Mouse (Mus musculus): Measurements from ENCODE around the gene Agbl1.

DNA sequence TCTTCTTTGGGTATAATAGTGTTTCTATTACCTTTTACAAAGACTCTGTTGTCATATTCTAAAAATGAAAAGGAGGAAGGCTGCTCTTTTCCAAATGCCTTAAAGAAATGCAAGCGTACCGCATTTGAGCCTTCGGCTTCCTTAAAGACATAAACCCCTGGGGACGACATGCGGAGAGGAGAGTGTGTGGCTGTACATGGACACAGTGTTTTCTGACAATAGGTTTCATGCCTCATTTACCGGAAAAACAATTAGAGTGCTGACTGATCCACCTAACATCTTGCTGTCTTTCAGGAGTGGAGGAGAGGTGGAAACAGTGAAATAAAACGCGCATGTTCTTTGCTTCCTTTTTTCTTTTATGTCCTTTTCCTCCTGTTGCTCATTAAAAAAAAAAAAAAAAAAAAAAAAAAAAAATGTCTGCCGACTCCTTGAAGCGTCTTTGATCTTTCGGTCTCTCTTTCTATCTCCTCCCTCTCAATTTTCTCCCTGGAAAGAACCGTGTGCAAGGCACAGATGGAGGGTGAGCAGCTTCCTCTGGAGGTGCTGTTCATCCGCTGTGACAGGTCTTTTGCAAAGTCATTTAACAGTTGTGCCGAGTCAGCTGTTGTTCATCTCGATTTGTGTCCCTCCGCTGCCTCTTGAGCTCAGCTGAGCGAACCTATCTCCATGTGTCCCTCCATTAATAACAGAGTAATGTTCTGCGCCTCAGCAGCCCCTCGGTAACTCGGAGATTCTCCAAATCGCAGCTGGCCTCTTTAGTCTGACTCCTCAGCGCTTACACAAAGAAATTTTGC is 659.9 kb downstream of the Agbl1 start:
- TF ChIP-seq CTCF (IDR thresholded peaks at IDR 0.05; ENCODE audit: low read depth) (no peak), EP300 (optimal IDR thresholded peaks at IDR 0.05) (no peak)
